Mouse (Mus musculus) gonadal fat pad, adult 2 months (tissue): Measurements from ENCODE around the gene Cmtr1. TPM values are rescaled to one million over a fixed set of nuclear protein-coding genes. Genes with fewer than 3 reads are reported as not detected.
"Not testable (repeated sequence)": the region's sequence is repeated elsewhere in the genome, so short reads cannot be mapped to it uniquely, and the experiment has no call there.

Source experiments
- DNase-seq: peaks from one replicate; pipeline ENCODE4 v3.0.0-alpha.2; 2012; ENCODE audit warnings: low read depth
- polyA plus RNA-seq: library from polyadenylated mRNA; depleted of rRNA; stranded (reverse); fragments of >200 nt; gene quantifications from 2 replicates; pipeline ENCODE4 v1.2.3, GENCODE M21; 2012

Gene Cmtr1
- polyA plus RNA-seq, 1 experiment: 29.9 TPM

GRCm38 (mm10) chr17:29704781-29705180 is 44.4 kb downstream of the Cmtr1 start:
- no peak for DNase-seq

- DNase-seq: no peak
These were observed 45.5 kb downstream of the Cmtr1 start for GRCm38 (mm10) chr17:29705881-29706280.

DNA sequence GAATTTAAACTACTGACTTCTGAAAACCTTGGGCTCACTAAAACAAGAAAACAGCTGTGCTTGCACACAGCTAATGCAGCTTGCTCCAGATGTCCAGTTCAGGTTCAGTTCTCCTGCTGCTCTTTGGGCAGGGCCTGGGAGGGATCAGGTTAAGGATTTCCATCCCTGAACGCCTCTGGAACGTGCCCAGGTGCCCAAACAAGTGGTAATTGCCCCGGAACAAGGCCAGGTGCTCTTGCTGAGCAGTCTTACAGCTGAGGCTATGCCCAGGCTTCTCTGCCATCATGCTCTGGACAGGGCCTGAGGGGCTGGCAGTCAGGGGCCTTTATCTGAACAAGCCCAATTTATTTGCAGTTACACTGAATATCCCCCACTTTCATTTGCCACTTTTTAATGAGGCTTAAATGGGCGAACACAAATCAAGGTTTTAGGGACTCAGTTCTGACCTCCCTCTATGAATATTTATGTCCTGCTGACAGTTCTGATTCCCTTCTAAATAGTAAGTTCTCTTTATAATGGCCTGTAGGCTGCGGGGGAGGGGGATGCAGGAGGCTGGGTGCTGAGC is 46.7 kb downstream of the Cmtr1 start:
- no peak for DNase-seq

- no peak for DNase-seq
These were observed 48.4 kb downstream of the Cmtr1 start for GRCm38 (mm10) chr17:29708783-29709182.

DNA sequence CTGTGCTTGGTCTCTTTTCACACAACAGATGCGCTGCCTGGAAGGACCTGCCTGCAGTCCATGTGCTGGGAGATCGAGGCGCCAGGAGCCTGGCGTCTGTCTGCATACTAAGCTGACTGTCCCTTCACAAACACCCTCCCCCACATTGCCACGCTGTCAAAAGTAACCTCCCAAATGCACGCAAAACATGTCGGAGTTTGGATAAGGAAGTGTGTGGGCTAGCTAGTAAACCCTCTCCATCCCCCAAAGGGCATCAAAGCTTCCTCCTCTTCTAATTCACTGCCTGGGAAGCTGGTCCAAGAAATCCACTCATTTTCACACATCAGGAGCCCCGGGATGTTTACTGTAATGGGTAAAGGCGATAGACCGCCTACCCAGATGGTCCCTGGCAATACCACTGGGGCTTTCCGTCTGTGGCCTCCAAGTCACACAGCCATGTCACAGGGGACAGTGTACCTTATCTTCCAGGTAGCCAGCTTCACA is 50.2 kb downstream of the Cmtr1 start:
- no peak for DNase-seq

GRCm38 (mm10) chr17:29711076-29711744 is 50.8 kb downstream of the Cmtr1 start:
- peak; percentile 51 for DNase-seq

DNA sequence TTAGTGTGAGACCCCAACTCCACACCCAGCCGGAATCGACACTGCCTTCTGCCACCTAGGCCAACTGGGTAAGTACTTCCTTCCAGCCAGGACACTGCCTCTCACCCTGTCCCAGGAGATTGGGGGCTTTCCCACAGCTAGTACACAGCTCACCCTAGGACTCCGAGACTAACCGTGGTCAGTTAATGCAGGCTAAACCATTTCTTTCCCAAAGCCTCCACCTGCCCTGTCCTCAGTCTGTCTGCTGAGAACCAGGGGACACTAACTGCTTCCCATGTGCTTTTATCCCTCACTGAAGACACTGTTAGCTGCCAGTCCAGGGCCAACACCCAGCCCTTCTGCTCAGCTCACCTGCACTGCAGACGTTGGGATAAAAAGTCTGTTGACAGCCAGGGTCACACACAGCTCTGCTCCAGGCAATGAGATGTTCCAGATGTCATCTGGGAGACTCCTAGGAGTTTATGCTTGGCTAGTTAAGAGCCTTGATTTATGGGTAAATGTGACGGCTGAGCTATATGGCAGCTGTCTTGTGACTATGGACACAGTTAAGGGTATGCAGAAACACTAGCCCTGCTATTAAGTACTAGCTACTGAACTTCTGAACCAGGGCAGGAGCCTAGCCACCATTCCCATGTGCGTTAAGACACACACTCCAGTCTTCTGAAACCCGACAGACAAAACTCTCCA is 51.5 kb downstream of the Cmtr1 start:
- no peak for DNase-seq

DNA sequence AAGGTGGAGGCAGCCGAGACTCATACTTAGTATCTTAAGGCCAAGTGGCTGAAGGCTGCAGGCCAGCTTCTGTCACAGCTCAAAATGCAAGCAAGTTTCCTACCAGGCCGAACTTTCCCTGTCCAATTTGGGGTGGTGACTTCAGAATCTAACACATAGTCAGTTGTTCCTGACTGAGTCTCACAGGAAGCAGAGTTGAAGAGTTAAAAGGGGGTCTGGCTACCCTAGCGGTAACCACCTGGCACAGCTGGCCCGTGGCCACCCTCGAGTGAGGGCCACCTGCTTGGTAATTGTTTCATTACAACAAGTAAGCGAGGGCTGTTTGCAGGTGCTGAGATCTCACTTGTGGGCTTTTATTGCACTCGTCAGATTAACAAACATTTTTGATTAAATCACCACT is 52.2 kb downstream of the Cmtr1 start:
- no peak for DNase-seq

- DNase-seq: not testable (repeated sequence)
These were observed 53.3 kb downstream of the Cmtr1 start for GRCm38 (mm10) chr17:29713734-29714133.

GRCm38 (mm10) chr17:29716732-29717445 is 56.5 kb downstream of the Cmtr1 start, which contains the start of gene Ccdc167:
Ccdc167 (minus strand) TSS chr17:29717044.
- peak; percentile 62 for DNase-seq

- no peak for DNase-seq
These were observed 58.3 kb downstream of the Cmtr1 start for GRCm38 (mm10) chr17:29718660-29719059.

DNA sequence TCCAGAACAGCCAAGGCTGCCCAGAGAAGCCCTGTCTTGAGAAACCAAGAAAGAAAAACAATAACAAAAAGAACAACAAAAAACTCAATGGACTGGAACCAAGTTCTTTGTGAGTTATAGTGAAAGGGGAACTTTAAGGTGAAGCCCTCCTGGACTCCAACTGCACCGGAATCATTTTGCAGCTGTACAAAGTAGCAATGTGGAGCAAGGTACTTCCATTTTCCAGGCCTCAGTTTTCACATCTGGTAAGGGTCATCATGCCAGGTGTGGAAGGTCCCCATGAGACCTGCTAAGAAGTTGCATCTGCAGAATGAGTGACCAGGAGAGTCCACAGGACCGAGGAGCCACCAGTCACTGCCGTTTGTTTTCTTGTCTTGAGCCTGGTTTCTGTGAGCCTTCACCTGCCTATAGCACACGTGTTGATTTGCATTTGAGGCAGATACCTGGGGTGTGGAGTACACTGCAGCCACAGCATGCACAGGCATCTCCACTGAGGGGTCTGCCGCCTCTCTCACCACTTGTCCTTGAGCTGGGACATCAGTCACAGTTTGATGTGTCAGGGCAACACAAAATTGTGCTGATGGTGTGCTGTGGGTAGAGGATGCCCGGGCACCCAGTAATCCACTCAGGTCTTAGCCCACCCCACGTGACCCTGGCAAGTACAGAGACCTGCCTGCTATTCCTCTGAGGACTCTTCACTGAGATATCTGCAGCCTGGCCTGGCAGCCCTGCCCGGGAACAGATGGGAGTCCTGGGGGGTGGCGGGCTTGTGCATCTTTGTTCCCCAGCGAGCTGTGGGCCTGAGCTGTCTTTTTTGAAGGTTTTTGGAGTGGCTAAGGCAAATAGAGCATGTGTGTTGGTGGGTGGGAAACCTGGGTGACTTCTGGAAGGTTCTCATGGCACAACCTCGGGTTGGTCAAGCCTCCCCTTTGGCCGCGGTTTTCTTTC is 59.5 kb downstream of the Cmtr1 start:
- DNase-seq: no peak

- DNase-seq: no peak
These were observed 60.5 kb downstream of the Cmtr1 start for GRCm38 (mm10) chr17:29720755-29721365.

- peak; percentile 47 for DNase-seq
These were observed 64.2 kb downstream of the Cmtr1 start for GRCm38 (mm10) chr17:29724610-29725009.

GRCm38 (mm10) chr17:29725027-29725620 is 64.7 kb downstream of the Cmtr1 start:
- DNase-seq: no peak

- DNase-seq: no peak
These were observed 67.7 kb downstream of the Cmtr1 start for GRCm38 (mm10) chr17:29728082-29728481.

- no peak for DNase-seq
These were observed 70.3 kb downstream of the Cmtr1 start for GRCm38 (mm10) chr17:29730510-29731265.

DNA sequence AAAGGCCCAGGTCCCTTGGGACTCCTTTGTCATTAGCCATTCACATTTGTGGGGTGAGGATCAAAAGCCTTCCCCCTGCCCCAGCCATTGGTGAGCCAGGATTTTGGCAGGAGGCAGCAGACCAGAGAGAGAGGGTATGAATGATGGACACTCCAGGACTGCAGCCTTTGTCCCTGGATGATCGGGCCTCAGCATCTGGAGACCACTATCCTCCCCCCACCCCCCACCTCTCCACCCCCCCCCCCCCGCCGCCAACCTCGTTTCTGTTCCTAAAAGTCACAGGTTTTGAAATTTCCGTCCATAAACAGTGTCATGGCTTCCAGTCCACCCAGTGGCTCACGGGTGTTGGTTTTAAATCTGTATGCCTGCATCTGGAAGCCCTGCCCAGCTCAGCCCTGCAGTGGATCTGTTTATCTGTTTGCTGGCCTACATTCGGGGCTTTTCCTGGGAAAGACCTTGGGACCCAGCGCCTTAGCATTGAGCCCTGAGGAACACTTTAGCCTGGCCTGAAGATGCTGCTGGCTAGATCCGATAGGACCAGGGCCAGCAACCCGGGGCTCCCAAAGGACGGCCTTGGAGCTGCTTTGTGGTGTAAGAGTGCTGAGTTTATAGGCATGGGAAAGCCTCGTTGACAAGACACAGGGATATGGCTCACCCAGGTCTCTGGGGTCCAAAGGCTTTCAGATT is 71.0 kb downstream of the Cmtr1 start:
- no peak for DNase-seq

DNA sequence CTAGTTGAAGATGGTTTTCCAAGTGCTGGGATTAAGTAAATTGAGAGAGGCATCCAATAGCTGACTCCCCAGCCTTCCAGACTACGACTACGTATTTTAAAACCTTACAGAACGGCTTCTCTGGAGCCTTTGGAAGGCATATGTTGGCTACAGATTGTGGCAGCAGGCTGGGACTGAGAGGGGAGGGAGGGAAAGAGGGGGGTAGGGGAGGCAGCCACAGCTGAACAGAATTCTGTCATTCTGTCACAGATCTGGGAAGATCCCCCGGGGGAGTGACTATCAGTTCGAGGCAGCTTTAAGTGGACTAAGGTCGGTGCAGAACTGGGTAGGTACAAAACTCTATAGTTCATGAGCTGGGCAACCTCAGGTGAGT is 71.5 kb downstream of the Cmtr1 start:
- DNase-seq: no peak
